Mouse (Mus musculus) embryonic facial prominence, embryonic 15.5 days (tissue): ENCODE measurements around the gene Smad3. TPM values are rescaled to one million over a fixed set of nuclear protein-coding genes. Genes with fewer than 3 reads are reported as not detected.

Experiments
- ATAC-seq: fragments of 200-750 bp; cut with Nextera tagmentation; 2 replicates; pipeline ENCODE4 v1.8.0; 2017; ENCODE audit warnings: low read depth, moderate TSS enrichment; ENCODE audit not compliant: insufficient number of reproducible peaks, low FRiP score, low TSS enrichment
- H3K27ac ChIP-seq: fragments of 300-500 bp; sonication (generic); replicated peaks from 2 replicates; pipeline ENCODE4 v1.5.1; 2015; ENCODE audit warnings: mild to moderate bottlenecking, inconsistent platforms
- H3K27me3 ChIP-seq: fragments of 300-500 bp; sonication (generic); 2 replicates; pipeline ENCODE4 v1.6.1; 2015; ENCODE audit warnings: inconsistent platforms
- H3K36me3 ChIP-seq: fragments of 300-500 bp; sonication (generic); 2 replicates; pipeline ENCODE4 v1.6.1; 2015; ENCODE audit warnings: mild to moderate bottlenecking, inconsistent platforms
- H3K4me1 ChIP-seq: fragments of 300-500 bp; sonication (generic); 2 replicates; pipeline ENCODE4 v1.6.1; 2015; ENCODE audit warnings: inconsistent platforms
- H3K4me2 ChIP-seq: fragments of 300-500 bp; sonication (generic); replicated peaks from 2 replicates; pipeline ENCODE4 v1.6.1; 2015; ENCODE audit warnings: mild to moderate bottlenecking, inconsistent platforms
- H3K4me3 ChIP-seq: fragments of 300-500 bp; sonication (generic); replicated peaks from 2 replicates; pipeline ENCODE4 v1.5.1; 2015; ENCODE audit warnings: mild to moderate bottlenecking, inconsistent platforms
- H3K9ac ChIP-seq: fragments of 300-500 bp; sonication (generic); 2 replicates; pipeline ENCODE4 v1.6.1; 2015; ENCODE audit warnings: inconsistent platforms
- H3K9me3 ChIP-seq: fragments of 300-500 bp; sonication (generic); replicated peaks from 2 replicates; pipeline ENCODE4 v1.6.1; 2016; ENCODE audit warnings: inconsistent platforms
- WGBS: fragments of 180-500 bp; shearing (Covaris S2); methylation state at CpG from one replicate; pipeline ENCODE4 v1.1.7; 2015; 5-methylcytosine and 5-hydroxymethylcytosine counted together
- polyA plus RNA-seq: library from polyadenylated mRNA; unstranded; fragments of >200 nt; fragmentation: Nextera tagmentation; extraction: Ambion mirVana; gene quantifications from 2 replicates; pipeline ENCODE4 v1.2.1, GENCODE M21; 2015

The Smad3 gene
- polyA plus RNA-seq, 1 experiment from 2014 or later: 25.4 TPM

GRCm38 (mm10) chr9:63787606-63788005, 29.8 kb upstream of the Smad3 start:
- Histone ChIP-seq H3K4me2 (no peak overlapping the region), H3K9me3 (no peaks in the 10 kb centered on the region), H3K27ac (no peak overlapping the region), H3K4me3 (no peak overlapping the region), H3K27me3 (no peaks in the 10 kb centered on the region), H3K4me1 (peaks cover 17% of the 10 kb centered on the region; the same call in 1 of the 2 replicates), H3K36me3 (no peaks in the 10 kb centered on the region), H3K9ac (no peak overlapping the region)
- ATAC-seq: no peak
- WGBS: 45% methylated on average over 3 of the region's 3 CpGs

GRCm38 (mm10) chr9:63787086-63787485, 29.3 kb upstream of the Smad3 start:
- WGBS: 26% methylated on average over 2 of the region's 2 CpGs
- Histone ChIP-seq H3K27ac (no peak overlapping the region), H3K4me1 (peaks cover 17% of the 10 kb centered on the region; the same call in 1 of the 2 replicates), H3K4me2 (no peak overlapping the region), H3K4me3 (no peak overlapping the region), H3K27me3 (no peaks in the 10 kb centered on the region), H3K9ac (no peak overlapping the region), H3K9me3 (no peaks in the 10 kb centered on the region), H3K36me3 (no peaks in the 10 kb centered on the region)
- no peak for ATAC-seq

- peaks cover 11% of the 10 kb centered on the region; the same call in 1 of the 2 replicates for H3K4me1 ChIP-seq
- no peak overlapping the region for H3K27ac ChIP-seq
- ATAC-seq: no peak
Observed at GRCm38 (mm10) chr9:63786026-63786670, 28.4 kb upstream of the Smad3 start.

GRCm38 (mm10) chr9:63785492-63785891, 27.7 kb upstream of the Smad3 start:
- Histone ChIP-seq H3K4me1 (peaks cover 16% of the 10 kb centered on the region), H3K4me3 (no peak overlapping the region), H3K4me2 (no peak overlapping the region), H3K9ac (no peak overlapping the region), H3K9me3 (no peaks in the 10 kb centered on the region), H3K27ac (no peak overlapping the region), H3K36me3 (no peaks in the 10 kb centered on the region), H3K27me3 (no peaks in the 10 kb centered on the region)
- 65% methylated on average over 5 of the region's 5 CpGs for WGBS
- no peak for ATAC-seq

More at GRCm38 (mm10) chr9:63786026-63786670, 28.4 kb upstream of the Smad3 start:
- Histone ChIP-seq H3K27me3 (no peaks in the 10 kb centered on the region), H3K4me2 (no peak overlapping the region), H3K9me3 (no peaks in the 10 kb centered on the region), H3K9ac (no peak overlapping the region), H3K4me3 (no peak overlapping the region), H3K36me3 (no peaks in the 10 kb centered on the region)
- WGBS: 22% methylated on average over 5 of the region's 5 CpGs

GRCm38 (mm10) chr9:63784597-63784996, 26.8 kb upstream of the Smad3 start:
- H3K4me3 ChIP-seq: no peak overlapping the region
- H3K4me2 ChIP-seq: no peak overlapping the region
- H3K27me3 ChIP-seq: no peaks in the 10 kb centered on the region
- no peaks in the 10 kb centered on the region for H3K36me3 ChIP-seq
- 79% methylated on average over 3 of the region's 3 CpGs for WGBS
- no peak for ATAC-seq
- peaks cover 25% of the 10 kb centered on the region for H3K4me1 ChIP-seq
- no peak overlapping the region for H3K9ac ChIP-seq
- H3K9me3 ChIP-seq: no peaks in the 10 kb centered on the region
- H3K27ac ChIP-seq: no peak overlapping the region

GRCm38 (mm10) chr9:63782744-63783143, 24.9 kb upstream of the Smad3 start:
- no peak overlapping the region for H3K4me2 ChIP-seq
- WGBS: 56% methylated on average over 4 of the region's 4 CpGs
- no peak overlapping the region for H3K27ac ChIP-seq
- ATAC-seq: no peak
- H3K9ac ChIP-seq: no peak overlapping the region
- no peaks in the 10 kb centered on the region for H3K9me3 ChIP-seq
- H3K4me3 ChIP-seq: no peak overlapping the region
- no peaks in the 10 kb centered on the region for H3K36me3 ChIP-seq
- peaks cover 22% of the 10 kb centered on the region for H3K4me1 ChIP-seq
- peaks cover 4% of the 10 kb centered on the region; the same call in 1 of the 2 replicates for H3K27me3 ChIP-seq

GRCm38 (mm10) chr9:63781714-63782464, 24.1 kb upstream of the Smad3 start:
- H3K27ac ChIP-seq: no peak overlapping the region
- WGBS: 69% methylated on average over 7 of the region's 7 CpGs
- no peaks in the 10 kb centered on the region for H3K36me3 ChIP-seq
- H3K4me2 ChIP-seq: no peak overlapping the region
- peaks cover 22% of the 10 kb centered on the region for H3K4me1 ChIP-seq
- no peak for ATAC-seq
- H3K27me3 ChIP-seq: peaks cover 4% of the 10 kb centered on the region; the same call in 1 of the 2 replicates
- H3K4me3 ChIP-seq: no peak overlapping the region
- H3K9me3 ChIP-seq: no peaks in the 10 kb centered on the region
- no peak overlapping the region for H3K9ac ChIP-seq

- H3K4me1 ChIP-seq: peaks cover 16% of the 10 kb centered on the region
- H3K36me3 ChIP-seq: no peaks in the 10 kb centered on the region
- H3K9ac ChIP-seq: no peak overlapping the region
- H3K4me2 ChIP-seq: 0 out of 2 replicates have a peak overlapping the region, but pooled peaks have one; percentile 8
- no peaks in the 10 kb centered on the region for H3K9me3 ChIP-seq
- ATAC-seq: peak; percentile 59; the same call in 1 of the 2 replicates
- peaks cover 4% of the 10 kb centered on the region; the same call in 1 of the 2 replicates for H3K27me3 ChIP-seq
- no peak overlapping the region for H3K4me3 ChIP-seq
- H3K27ac ChIP-seq: peak overlapping the region; percentile 66
- 12% methylated on average over 17 of the region's 17 CpGs for WGBS
Observed at GRCm38 (mm10) chr9:63779950-63780887, 22.4 kb upstream of the Smad3 start.

GRCm38 (mm10) chr9:63776735-63777134, 18.9 kb upstream of the Smad3 start:
- no peak for ATAC-seq
- H3K36me3 ChIP-seq: no peaks in the 10 kb centered on the region
- no peak overlapping the region for H3K4me3 ChIP-seq
- no peaks in the 10 kb centered on the region for H3K9me3 ChIP-seq
- peaks cover 27% of the 10 kb centered on the region for H3K4me1 ChIP-seq
- H3K27ac ChIP-seq: no peak overlapping the region
- no peak overlapping the region for H3K4me2 ChIP-seq
- no peak overlapping the region for H3K9ac ChIP-seq
- WGBS: 73% methylated on average over 3 of the region's 3 CpGs
- peaks cover 4% of the 10 kb centered on the region; the same call in 1 of the 2 replicates for H3K27me3 ChIP-seq

GRCm38 (mm10) chr9:63774854-63775483, 17.2 kb upstream of the Smad3 start:
- Histone ChIP-seq H3K4me1 (peaks cover 19% of the 10 kb centered on the region), H3K36me3 (no peaks in the 10 kb centered on the region), H3K9me3 (no peaks in the 10 kb centered on the region), H3K27me3 (peaks cover 4% of the 10 kb centered on the region; the same call in 1 of the 2 replicates), H3K4me2 (no peak overlapping the region), H3K9ac (no peak overlapping the region), H3K4me3 (no peak overlapping the region), H3K27ac (no peak overlapping the region)
- no peak for ATAC-seq
- WGBS: 81% methylated on average over 6 of the region's 6 CpGs
